Mouse (Mus musculus): ENCODE measurements around the gene Mvb12a. TPM values are rescaled to one million over a fixed set of nuclear protein-coding genes. Genes with fewer than 3 reads are reported as not detected.

Mvb12a gene
- polyA plus RNA-seq, 1 experiment from 2014 or later = 102 TPM

GRCm38 (mm10) chr8:71563992-71564391 lies 21.3 kb downstream of the Mvb12a start:
- Histone ChIP-seq H3K4me3 (ENCODE audit: low read depth, low read length) (no peak overlapping the region), H3K27ac (ENCODE audit: low read depth) (no peak overlapping the region), H3K27me3 (replicated peaks; ENCODE audit: control insufficient read depth, insufficient read depth, low read length) (peaks cover 53% of the 10 kb centered on the region), H3K9ac (ENCODE audit: low read length) (no peak overlapping the region), H3K4me1 (replicated peaks; ENCODE audit: control insufficient read depth, insufficient read depth, low read length) (peaks cover 4% of the 10 kb centered on the region; the same call in 1 of the 2 replicates), H3K4me2 (ENCODE audit: low read length) (no peak overlapping the region), H3K9me3 (ENCODE audit: control insufficient read depth, low read length) (peaks cover 6% of the 10 kb centered on the region; the same call in 1 of the 2 replicates), H3K36me3 (ENCODE audit: control insufficient read depth, insufficient read depth, low read length) (no peaks in the 10 kb centered on the region)
- 83% methylated on average over 4 of the region's 4 CpGs for WGBS
- DNase-seq (ENCODE audit: low spot score) = no peak
- no peak for ATAC-seq (replicated peaks; ENCODE audit: low FRiP score, low TSS enrichment, low read depth)

GRCm38 (mm10) chr8:71566501-71566900 lies 23.8 kb downstream of the Mvb12a start, which contains the start of gene Nxnl1:
TSS of gene Nxnl1 (minus strand) at chr8:71566601.
- peaks cover 6% of the 10 kb centered on the region; the same call in 1 of the 2 replicates for H3K9me3 ChIP-seq (ENCODE audit: control insufficient read depth, low read length)
- H3K9ac ChIP-seq (ENCODE audit: low read length) = no peak within 1 kb of the TSS
- no peaks in the 10 kb centered on the region for H3K36me3 ChIP-seq (ENCODE audit: control insufficient read depth, insufficient read depth, low read length)
- no peak within 1 kb of the TSS for H3K4me2 ChIP-seq (ENCODE audit: low read length)
- no peak within 1 kb of the TSS for H3K4me3 ChIP-seq (ENCODE audit: low read depth, low read length)
- peaks cover 31% of the 10 kb centered on the region for H3K27me3 ChIP-seq (replicated peaks; ENCODE audit: control insufficient read depth, insufficient read depth, low read length)
- no peak within 1 kb of the TSS for H3K27ac ChIP-seq (ENCODE audit: low read depth)
- 65% methylated on average over 3 of the region's 3 CpGs for WGBS
- H3K4me1 ChIP-seq (replicated peaks; ENCODE audit: control insufficient read depth, insufficient read depth, low read length) = peaks cover 10% of the 10 kb centered on the region; the same call in 1 of the 2 replicates
- DNase-seq (ENCODE audit: low spot score) (no peak), ATAC-seq (replicated peaks; ENCODE audit: low FRiP score, low TSS enrichment, low read depth) (no peak)

- Histone ChIP-seq H3K4me2 (ENCODE audit: low read length) (no peak overlapping the region), H3K27me3 (replicated peaks; ENCODE audit: control insufficient read depth, insufficient read depth, low read length) (peaks cover 20% of the 10 kb centered on the region), H3K4me3 (ENCODE audit: low read depth, low read length) (no peak overlapping the region), H3K9ac (ENCODE audit: low read length) (no peak overlapping the region), H3K36me3 (ENCODE audit: control insufficient read depth, insufficient read depth, low read length) (no peaks in the 10 kb centered on the region), H3K27ac (ENCODE audit: low read depth) (no peak overlapping the region), H3K9me3 (ENCODE audit: control insufficient read depth, low read length) (peaks cover 6% of the 10 kb centered on the region; the same call in 1 of the 2 replicates), H3K4me1 (replicated peaks; ENCODE audit: control insufficient read depth, insufficient read depth, low read length) (peaks cover 10% of the 10 kb centered on the region; the same call in 1 of the 2 replicates)
- ATAC-seq (replicated peaks; ENCODE audit: low FRiP score, low TSS enrichment, low read depth) (no peak), DNase-seq (ENCODE audit: low spot score) (no peak)
- 70% methylated on average over 7 of the region's 7 CpGs for WGBS
Measured at GRCm38 (mm10) chr8:71567587-71567986, 24.9 kb downstream of the Mvb12a start.

GRCm38 (mm10) chr8:71568387-71568937 lies 25.7 kb downstream of the Mvb12a start, which contains the start of gene Slc27a1:
TSS of gene Slc27a1 (plus strand) at chr8:71568882.
- DNase-seq (ENCODE audit: low spot score) = no peak
- no peak for ATAC-seq (replicated peaks; ENCODE audit: low FRiP score, low TSS enrichment, low read depth)

GRCm38 (mm10) chr8:71568941-71569340 lies 26.2 kb downstream of the Mvb12a start:
- peak overlapping the region; percentile 52; the same call in 1 of the 2 replicates for H3K27ac ChIP-seq (ENCODE audit: low read depth)
- DNase-seq (ENCODE audit: low spot score) = peak; percentile 65
- H3K4me2 ChIP-seq (ENCODE audit: low read length) = peak overlapping the region; percentile 82
- H3K9ac ChIP-seq (ENCODE audit: low read length) = peak overlapping the region; percentile 36; the same call in 1 of the 2 replicates
- H3K4me3 ChIP-seq (ENCODE audit: low read depth, low read length) = peak overlapping the region; percentile 50
- H3K36me3 ChIP-seq (ENCODE audit: control insufficient read depth, insufficient read depth, low read length) = no peaks in the 10 kb centered on the region
- ATAC-seq (replicated peaks; ENCODE audit: low FRiP score, low TSS enrichment, low read depth) = no peak
- H3K27me3 ChIP-seq (replicated peaks; ENCODE audit: control insufficient read depth, insufficient read depth, low read length) = peaks cover 12% of the 10 kb centered on the region
- H3K4me1 ChIP-seq (replicated peaks; ENCODE audit: control insufficient read depth, insufficient read depth, low read length) = peaks cover 6% of the 10 kb centered on the region; the same call in 1 of the 2 replicates
- peaks cover 5% of the 10 kb centered on the region; the same call in 1 of the 2 replicates for H3K9me3 ChIP-seq (ENCODE audit: control insufficient read depth, low read length)
- 17% methylated on average over 6 of the region's 6 CpGs for WGBS

More at GRCm38 (mm10) chr8:71568387-71568937, 25.7 kb downstream of the Mvb12a start, which contains the start of gene Slc27a1:
- Histone ChIP-seq H3K27me3 (replicated peaks; ENCODE audit: control insufficient read depth, insufficient read depth, low read length) (peaks cover 12% of the 10 kb centered on the region), H3K9ac (ENCODE audit: low read length) (peak within 1 kb of the TSS; percentile 36), H3K27ac (ENCODE audit: low read depth) (peak within 1 kb of the TSS; percentile 52; the same call in 1 of the 2 replicates), H3K4me3 (ENCODE audit: low read depth, low read length) (peak within 1 kb of the TSS; percentile 50), H3K9me3 (ENCODE audit: control insufficient read depth, low read length) (peaks cover 6% of the 10 kb centered on the region; the same call in 1 of the 2 replicates), H3K36me3 (ENCODE audit: control insufficient read depth, insufficient read depth, low read length) (no peaks in the 10 kb centered on the region), H3K4me2 (ENCODE audit: low read length) (peak within 1 kb of the TSS; percentile 82), H3K4me1 (replicated peaks; ENCODE audit: control insufficient read depth, insufficient read depth, low read length) (peaks cover 6% of the 10 kb centered on the region; the same call in 1 of the 2 replicates)
- WGBS = 16% methylated on average over 13 of the region's 13 CpGs

GRCm38 (mm10) chr8:71569366-71570290 lies 26.9 kb downstream of the Mvb12a start:
- Histone ChIP-seq H3K36me3 (ENCODE audit: control insufficient read depth, insufficient read depth, low read length) (no peaks in the 10 kb centered on the region), H3K27me3 (replicated peaks; ENCODE audit: control insufficient read depth, insufficient read depth, low read length) (peaks cover 12% of the 10 kb centered on the region; the same call in 1 of the 2 replicates), H3K4me2 (ENCODE audit: low read length) (peak overlapping the region; percentile 82), H3K9me3 (ENCODE audit: control insufficient read depth, low read length) (no peaks in the 10 kb centered on the region), H3K4me1 (replicated peaks; ENCODE audit: control insufficient read depth, insufficient read depth, low read length) (peaks cover 6% of the 10 kb centered on the region; the same call in 1 of the 2 replicates), H3K9ac (ENCODE audit: low read length) (peak overlapping the region; percentile 36), H3K4me3 (ENCODE audit: low read depth, low read length) (peak overlapping the region; percentile 50), H3K27ac (ENCODE audit: low read depth) (peak overlapping the region; percentile 73)
- under 1% methylated on average over 51 of the region's 51 CpGs for WGBS
- ATAC-seq (replicated peaks; ENCODE audit: low FRiP score, low TSS enrichment, low read depth) = peak; percentile 80
- DNase-seq (ENCODE audit: low spot score) = peak; percentile 99

- peak overlapping the region; percentile 73 for H3K27ac ChIP-seq (ENCODE audit: low read depth)
- 1% methylated on average over 41 of the region's 41 CpGs for WGBS
- DNase-seq (ENCODE audit: low spot score) (peak; percentile 94), ATAC-seq (replicated peaks; ENCODE audit: low FRiP score, low TSS enrichment, low read depth) (peak; percentile 91)
- H3K36me3 ChIP-seq (ENCODE audit: control insufficient read depth, insufficient read depth, low read length) = no peaks in the 10 kb centered on the region
- H3K9me3 ChIP-seq (ENCODE audit: control insufficient read depth, low read length) = no peaks in the 10 kb centered on the region
- peaks cover 12% of the 10 kb centered on the region; the same call in 1 of the 2 replicates for H3K27me3 ChIP-seq (replicated peaks; ENCODE audit: control insufficient read depth, insufficient read depth, low read length)
- peaks cover 6% of the 10 kb centered on the region; the same call in 1 of the 2 replicates for H3K4me1 ChIP-seq (replicated peaks; ENCODE audit: control insufficient read depth, insufficient read depth, low read length)
- peak overlapping the region; percentile 82 for H3K4me2 ChIP-seq (ENCODE audit: low read length)
- H3K4me3 ChIP-seq (ENCODE audit: low read depth, low read length) = peak overlapping the region; percentile 50
- H3K9ac ChIP-seq (ENCODE audit: low read length) = peak overlapping the region; percentile 59
Measured at GRCm38 (mm10) chr8:71570291-71570954, 27.7 kb downstream of the Mvb12a start.

GRCm38 (mm10) chr8:71572077-71572476 lies 29.4 kb downstream of the Mvb12a start:
- H3K4me1 ChIP-seq (replicated peaks; ENCODE audit: control insufficient read depth, insufficient read depth, low read length) = peaks cover 6% of the 10 kb centered on the region; the same call in 1 of the 2 replicates
- WGBS = 86% methylated on average over 2 of the region's 2 CpGs

More at GRCm38 (mm10) chr8:71572077-71572476, 29.4 kb downstream of the Mvb12a start:
- H3K27me3 ChIP-seq (replicated peaks; ENCODE audit: control insufficient read depth, insufficient read depth, low read length) = 0 out of 2 replicates have a peak, but pooled peaks cover 2% of the 10 kb centered on the region
- H3K9me3 ChIP-seq (ENCODE audit: control insufficient read depth, low read length) = no peaks in the 10 kb centered on the region
- no peak overlapping the region for H3K9ac ChIP-seq (ENCODE audit: low read length)
- no peaks in the 10 kb centered on the region for H3K36me3 ChIP-seq (ENCODE audit: control insufficient read depth, insufficient read depth, low read length)
- no peak overlapping the region for H3K4me3 ChIP-seq (ENCODE audit: low read depth, low read length)
- H3K4me2 ChIP-seq (ENCODE audit: low read length) = no peak overlapping the region
- DNase-seq (ENCODE audit: low spot score) (no peak), ATAC-seq (replicated peaks; ENCODE audit: low FRiP score, low TSS enrichment, low read depth) (no peak)
- no peak overlapping the region for H3K27ac ChIP-seq (ENCODE audit: low read depth)
